Mouse (Mus musculus) frontal cortex, postnatal 36 days (tissue): ENCODE data around the gene Ppp1r3c.
"Not testable (repeated sequence)": the region's sequence is repeated elsewhere in the genome, so short reads cannot be mapped to it uniquely, and the experiment has no call there.

Experiments
- DNase-seq, 2 experiments: peaks; one replicate each; pipeline ENCODE4 v3.0.0; 2022; ENCODE audit warnings: low spot score in 2 of 2

Gene Ppp1r3c

DNA sequence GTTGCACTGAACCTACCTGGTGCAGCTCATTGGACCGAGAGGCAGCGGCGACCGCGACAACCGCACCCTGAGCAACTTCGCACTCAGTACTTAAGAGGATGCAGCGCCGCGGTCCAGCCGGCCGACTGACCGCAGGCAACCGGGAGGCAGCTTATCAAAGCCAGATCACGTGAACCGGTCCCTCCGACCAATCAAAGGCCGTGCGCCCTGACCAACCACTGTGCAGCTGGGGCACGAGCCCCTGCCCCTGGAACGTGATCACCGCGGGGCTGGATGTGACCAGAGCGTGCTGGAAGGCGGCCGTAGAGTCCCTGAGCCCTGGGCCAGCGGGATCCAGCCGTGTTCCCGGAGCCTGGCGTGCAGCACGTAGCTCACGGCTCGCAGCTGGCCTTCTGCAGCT, at the start of gene Ppp1r3c:
TSS of gene Ppp1r3c (minus strand) at position 117 of the 400 bp plus-strand sequence.
- peak; percentile 81 to 90 for DNase-seq

DNA sequence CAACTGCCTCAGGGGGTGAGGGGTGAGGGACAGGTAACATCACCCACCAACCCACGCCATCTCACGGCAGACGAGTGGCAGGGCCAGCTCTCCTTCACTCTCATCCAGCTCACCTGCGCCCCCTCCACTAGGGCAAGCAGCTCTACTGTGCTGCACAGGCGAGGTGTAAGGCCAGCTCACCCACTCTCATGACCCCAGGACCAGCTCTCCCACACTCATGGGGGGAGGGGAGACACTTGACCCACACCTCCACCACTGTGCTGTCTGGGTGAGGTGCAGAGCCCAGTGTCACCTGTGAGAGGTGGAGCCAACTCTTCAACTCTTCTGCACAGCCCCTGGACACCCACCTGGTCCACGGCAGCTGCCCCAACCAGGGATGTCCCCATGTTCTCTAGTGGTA, 46.7 kb upstream of the Ppp1r3c start:
- no peak for DNase-seq

DNA sequence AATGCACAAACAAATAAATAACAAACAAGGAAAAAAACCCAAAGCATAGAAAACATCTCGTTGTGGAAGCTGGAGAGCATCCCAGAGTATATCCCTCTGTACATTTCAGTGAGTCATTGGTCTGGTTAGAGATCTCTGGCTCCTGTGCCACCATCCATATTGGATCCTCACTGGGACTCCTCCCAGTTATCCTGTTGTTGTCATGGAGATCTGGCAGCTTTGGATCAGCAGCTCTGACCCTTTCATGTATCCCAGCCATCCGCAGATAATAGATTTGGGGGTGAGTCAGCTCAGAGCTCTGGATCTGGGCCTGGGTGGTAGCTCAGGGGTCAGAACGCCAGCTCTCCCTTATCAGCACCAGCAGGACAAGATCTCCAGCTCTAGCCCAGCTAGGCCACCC, 46.1 kb upstream of the Ppp1r3c start:
- no peak for DNase-seq

DNA sequence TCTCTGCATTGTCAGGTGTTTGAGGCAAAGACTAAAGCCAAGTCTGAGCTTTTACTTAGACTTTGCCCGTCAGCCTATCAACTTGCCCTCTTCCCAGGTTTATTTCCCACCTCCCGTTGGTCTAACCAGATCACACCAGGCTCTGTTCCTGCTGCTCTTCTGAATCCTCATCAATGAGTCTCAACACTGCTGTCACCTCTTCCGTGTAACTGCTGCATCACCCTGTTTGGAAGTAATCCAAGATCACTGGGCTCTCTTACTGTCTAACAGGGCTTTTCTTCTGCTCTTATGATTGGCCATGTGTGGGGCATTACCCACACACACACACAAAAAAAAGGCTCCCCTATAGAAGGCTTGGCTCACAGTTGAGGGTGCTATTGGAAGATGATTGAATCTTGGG, 45.5 kb upstream of the Ppp1r3c start:
- DNase-seq = no peak

DNA sequence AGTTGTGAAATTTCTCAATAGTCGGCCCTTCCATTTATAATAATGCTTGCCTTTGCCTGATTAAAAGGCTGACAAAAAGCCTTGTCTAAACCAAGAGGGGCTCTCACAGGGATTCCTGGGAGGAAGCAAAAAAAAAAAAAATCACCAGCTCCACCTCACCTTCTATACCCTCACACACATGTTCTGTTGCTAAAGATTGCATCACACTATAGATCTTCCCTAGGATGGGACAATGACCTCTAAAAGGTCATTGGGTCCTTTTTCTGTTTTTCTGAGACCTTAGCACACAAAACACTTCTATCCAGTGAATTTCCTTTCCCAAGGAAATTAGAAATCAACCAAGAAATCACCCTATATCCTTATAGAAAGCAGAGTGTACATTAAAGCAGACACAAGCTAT, 43.9 kb upstream of the Ppp1r3c start:
- no peak for DNase-seq

DNA sequence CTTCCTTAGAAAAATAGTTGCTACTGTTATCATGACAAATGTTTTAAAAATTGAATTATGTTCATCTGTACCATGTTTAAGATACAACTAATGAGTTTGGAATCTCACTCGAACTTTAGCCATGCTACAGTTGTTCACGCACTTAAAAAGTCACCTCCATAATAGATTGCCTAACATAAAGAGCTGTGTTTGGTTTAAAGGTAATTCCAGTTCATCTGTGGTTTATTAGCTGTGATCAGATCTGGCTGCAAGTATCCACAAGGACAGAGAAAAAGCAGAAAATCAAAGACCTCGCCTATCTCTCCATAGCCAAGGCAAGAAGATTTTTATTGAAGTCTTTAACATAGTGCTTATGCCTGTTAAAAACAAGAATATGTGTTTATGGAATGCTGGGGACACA, 43.3 kb upstream of the Ppp1r3c start:
- no peak for DNase-seq

DNA sequence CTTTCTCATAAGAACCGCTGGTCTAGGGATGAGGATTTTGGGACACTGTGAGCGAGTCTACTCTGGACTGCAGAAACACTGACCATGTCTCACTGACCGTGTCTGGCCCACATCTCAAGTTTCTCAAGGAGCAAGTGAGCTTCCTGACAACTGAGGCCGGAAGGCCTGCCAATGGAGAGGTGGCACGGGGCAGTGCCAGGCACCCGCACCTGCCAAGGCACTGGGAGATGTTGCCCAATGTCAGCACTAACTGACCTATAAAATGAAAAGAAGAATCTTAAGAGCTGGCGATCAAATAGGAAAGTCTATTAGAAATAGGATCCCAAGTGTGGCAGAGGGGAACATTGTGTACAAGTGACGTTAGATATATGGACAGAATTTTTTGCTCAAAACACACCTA, 39.1 kb upstream of the Ppp1r3c start:
- no peak for DNase-seq

DNA sequence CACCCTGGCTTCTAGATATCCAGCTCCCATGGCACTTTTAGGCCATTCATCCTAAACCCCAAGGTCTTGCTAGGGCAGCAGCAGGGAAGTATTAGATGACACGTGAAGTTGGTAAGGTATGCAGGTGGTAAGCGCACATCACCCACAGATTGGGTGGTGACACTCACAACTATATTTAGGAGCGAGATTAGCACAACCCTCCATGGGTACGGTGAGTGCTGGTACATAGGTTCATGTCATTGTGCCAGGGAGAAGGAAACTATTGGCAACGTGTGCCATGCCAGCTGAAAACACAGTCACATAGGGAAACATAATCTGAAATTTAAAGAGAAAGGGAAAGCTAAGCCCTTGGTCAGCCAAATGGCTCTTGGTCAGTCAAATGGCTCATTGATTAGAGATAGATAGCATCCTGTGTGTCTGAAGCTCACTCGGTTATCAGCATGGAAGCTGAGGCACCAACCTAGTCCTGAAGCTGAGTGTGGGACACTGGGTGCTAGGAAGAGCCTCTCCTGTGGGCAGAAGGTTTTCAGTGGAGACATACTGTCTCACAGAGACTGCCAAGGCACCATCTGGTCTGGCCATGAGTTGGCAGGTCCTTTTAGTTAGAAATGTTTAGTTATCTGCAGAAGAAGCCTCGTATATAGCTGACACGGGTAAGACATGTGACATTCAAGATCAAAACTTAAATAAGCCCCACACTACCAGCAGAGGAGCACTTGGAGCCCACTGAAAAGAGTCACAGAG, 37.4 kb upstream of the Ppp1r3c start:
- no peak for DNase-seq

DNA sequence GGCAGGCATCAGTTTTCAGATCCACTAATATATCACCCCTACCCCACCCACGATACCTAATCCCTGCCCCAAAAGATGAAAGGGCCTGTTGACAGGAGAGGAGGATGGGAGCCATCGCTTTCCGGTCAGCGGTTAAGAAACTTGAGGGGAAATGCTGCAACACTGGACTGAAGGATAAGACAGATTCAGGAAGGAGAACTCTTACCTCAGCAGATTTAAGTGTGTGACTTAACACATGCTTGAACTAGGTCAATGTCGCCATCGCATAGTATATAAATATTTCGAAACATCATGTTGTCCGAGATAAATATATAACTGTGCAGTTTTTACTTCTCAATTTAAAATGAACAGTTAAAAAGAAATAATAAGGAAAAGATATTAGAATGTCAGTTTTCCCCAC, 31.6 kb upstream of the Ppp1r3c start:
- DNase-seq = no peak

DNA sequence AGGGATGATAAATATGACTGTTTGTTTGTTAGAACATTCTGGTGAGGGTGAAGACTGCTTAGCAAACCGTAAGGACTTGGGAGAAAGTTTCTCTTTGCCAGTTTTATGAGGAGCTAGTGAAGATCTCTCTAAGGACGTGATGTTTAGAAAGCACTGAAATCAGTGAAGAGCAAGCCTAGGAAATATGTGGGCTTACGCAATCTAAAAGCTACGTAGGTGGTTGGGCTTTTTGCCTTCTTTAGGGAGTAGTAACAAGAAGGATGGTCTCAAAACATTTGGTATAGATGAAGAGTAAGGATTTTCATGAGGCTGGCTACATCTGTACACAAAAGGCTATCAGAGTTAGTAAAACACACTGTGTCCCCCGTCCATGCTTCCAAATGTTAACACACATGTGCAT, 28.0 kb upstream of the Ppp1r3c start:
- no peak for DNase-seq

DNA sequence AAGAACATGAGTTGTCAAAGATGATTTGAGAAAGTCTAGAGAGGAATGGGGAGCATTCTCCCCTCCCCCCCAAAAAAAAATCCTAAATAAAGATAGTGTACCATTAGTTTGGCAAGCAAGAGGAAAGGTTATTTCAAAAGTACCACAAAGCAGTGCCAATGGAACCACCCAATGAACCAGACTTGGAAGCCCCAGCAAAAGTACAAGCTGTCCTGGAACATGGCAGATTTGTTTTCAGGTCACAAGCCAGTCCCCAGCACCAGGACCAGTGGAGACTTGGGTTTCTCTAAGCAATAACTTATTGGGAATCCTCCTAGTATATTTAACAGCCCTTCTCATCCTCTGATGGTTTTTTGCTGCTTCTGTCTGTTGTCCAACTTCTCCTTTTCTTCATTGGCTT, 12.5 kb upstream of the Ppp1r3c start:
- no peak for DNase-seq

DNA sequence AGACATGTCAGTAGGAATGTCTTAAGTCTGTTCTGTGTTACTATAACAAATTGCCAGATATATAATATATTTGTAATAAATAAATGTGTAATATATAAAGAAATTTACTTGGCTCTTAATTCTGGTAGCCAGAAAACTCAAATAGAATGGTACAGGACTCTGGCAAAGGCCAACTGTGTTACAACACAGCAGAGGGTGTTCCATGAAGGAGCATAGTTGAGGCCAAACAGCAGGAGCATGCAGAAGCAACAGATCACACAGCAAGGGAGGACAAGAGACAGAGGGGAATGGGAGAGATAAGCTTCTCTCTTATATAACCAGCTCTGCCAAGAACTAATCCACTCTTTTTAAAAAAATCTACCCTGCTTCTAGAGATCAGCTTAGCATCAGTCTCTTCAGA, 5.9 kb upstream of the Ppp1r3c start:
- DNase-seq = no peak

DNA sequence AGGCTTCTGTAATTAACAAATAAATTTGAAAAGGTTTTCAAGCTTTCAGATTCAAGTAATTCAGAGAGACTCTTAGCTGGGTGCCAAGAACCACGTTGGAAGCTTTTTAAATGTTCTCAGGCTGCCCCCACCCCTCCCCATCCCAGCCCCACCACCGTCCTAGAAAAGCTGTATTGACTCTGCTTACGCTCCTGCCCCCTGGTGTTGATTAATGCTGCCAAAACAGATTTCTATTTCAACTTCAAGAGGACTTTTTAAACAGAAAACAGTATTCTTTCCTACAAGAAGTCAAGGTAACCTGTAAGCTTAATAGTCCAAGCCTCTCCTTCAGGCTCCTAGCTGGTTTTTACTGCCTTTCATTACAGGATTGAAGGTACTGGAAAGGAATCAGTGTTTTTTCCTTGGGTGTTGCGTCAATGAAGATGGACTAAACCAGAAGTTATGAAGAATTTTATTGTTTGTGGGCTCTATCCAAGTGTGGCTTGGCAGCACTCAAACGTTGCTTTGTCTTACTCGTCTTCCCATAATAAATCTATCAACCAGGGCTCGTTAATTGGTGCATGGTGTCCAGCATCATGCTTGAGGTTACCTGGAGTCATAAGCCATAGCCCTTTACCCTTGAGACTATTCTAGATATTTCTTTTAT, 3.2 kb upstream of the Ppp1r3c start:
- DNase-seq = no peak

DNA sequence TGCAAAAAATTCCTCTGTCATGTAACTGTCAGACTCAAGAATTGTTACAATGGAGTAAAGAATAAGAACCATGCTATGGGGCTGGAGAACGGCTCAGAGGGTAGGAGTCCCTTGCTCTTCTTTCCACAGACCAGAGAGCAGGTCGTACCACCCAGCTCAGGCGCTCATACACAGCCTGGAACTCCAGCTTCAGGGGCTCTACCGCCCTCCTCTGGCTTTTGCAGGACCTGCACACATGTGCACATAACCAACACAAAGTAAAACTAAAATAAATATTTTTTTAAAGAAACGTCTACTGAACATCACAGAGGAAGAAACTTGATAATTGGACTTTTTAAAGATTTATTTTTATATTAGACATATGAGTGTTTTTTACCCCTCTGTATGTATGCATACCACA, 1.6 kb upstream of the Ppp1r3c start:
- DNase-seq = no peak

DNA sequence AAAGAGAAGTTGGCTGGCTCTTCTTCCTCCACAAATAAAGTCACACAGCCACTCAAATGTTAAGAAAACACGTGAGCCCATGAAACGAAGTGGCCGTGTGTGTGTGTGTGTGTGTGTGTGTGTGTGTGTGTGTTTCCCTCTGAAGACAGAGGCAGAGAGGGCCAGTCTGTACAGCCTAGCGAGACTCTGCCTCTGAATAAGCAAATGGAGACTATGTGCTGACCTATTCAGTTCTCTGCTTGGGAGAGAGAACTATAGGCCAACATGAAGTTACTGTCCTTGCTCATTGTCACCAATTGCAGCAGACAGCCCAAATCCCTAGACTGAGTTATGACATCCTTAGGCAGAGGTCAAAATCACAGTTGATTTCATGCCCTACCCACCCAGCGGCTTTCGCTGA, 634 bp upstream of the Ppp1r3c start:
- DNase-seq = no peak

DNA sequence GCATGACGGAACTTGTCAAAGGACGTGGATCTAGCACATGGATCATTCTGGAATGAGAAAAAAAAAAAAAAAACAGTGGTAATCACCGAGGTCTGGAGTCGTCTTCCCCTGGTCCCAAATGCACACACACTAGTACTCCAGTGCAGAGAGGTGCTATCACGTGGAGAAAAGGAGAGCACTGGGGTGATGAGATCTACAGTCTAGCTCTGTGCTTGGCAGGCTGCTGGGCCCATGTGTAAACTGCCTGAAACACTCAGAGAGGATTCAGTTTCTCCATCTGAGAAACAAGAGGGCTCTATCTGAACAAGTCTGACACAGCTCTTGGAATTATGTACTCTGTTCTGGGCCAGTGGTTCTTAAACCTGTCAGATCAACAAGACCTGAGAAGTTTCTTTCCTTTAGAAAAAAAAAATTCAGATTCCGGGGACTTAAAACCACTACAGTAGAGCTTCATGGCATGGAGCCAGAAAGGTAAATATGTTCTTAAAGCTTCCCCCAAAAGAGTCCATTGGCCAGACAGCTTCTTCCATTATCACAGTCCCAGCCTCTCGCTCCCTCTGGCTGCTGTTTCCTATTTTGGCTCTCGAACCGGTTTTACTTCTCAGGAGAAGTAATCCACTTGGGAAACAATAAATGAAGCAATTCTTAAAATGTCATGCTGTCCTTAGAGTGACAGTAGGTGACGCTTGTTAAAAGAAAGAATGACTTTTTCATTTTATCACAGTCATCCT, 2.0 kb downstream of the Ppp1r3c start:
- DNase-seq = no peak

DNA sequence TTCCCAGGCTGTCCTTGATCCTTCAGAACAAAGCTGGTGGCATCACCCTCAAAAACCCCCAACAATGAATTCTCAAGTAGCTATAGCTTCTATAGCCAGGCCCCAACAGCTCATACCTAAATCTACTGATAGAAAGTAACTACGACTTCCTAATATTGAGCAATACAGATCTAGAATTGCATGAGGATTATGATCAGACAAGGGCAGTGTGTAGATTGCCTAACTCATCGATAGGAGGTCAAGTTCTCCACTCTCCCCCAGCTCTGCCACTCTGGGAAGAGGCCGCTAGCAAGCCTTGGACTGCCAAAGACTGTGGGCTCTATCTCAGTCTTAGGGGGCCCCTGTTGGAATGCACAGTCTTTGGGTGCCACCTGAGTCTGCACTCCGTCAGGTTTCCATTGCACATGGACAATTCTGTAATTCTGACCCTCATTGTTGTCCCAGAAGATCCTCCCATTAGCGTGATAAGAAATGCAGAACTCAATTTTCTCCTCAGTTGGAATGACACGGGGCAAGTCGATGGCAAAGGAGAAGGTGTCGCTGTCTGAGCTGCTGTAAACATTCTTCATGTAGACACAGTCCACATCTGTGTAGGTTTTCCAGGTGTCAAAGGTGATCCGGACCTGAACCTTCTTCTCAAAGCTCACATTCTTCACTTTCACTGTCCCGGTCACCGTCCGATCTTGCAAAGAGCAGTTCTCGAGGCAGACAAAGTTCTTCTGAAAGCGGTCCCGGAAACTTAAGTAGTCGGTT, 3.1 kb downstream of the Ppp1r3c start:
- DNase-seq = no peak

DNA sequence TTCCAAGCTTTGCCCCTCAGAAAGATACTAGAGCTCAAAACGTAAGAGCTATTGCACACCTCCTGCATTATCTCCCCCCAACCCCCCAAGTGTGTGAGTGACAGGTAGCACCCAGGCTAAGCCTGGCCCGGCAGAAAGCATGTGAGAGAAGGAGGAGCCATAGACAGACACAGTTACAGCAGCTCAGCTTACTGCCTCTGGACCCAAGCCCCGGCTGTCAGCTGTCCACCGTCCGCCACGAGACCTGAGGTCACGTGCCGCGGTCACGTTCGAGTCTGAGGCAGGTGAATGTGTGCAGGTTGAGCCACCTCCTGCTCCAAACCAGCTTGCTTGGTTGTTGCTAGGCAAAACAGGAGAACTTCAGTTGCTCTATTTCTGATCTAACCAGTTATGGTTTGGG, 5.1 kb downstream of the Ppp1r3c start:
- no peak for DNase-seq

DNA sequence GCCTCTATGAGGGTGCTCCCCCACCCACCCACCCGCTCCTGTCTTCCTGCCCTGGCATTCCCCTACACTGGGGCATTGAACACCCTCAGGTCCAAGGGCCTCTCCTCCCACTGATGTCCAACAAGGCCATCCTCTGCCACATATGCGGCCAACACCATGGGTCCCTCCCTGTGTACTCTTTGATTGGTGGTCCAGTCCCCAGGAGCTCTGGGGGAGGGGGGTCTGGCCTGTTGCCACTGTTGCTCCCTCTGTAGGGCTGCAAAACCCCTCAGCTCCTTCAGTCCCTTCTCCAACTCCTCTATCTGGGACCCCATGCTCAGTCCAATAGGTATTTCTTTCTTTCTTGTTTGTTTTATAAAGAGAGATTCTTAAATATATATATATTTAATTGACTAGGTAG, 6.0 kb downstream of the Ppp1r3c start:
- not testable (repeated sequence) for DNase-seq

DNA sequence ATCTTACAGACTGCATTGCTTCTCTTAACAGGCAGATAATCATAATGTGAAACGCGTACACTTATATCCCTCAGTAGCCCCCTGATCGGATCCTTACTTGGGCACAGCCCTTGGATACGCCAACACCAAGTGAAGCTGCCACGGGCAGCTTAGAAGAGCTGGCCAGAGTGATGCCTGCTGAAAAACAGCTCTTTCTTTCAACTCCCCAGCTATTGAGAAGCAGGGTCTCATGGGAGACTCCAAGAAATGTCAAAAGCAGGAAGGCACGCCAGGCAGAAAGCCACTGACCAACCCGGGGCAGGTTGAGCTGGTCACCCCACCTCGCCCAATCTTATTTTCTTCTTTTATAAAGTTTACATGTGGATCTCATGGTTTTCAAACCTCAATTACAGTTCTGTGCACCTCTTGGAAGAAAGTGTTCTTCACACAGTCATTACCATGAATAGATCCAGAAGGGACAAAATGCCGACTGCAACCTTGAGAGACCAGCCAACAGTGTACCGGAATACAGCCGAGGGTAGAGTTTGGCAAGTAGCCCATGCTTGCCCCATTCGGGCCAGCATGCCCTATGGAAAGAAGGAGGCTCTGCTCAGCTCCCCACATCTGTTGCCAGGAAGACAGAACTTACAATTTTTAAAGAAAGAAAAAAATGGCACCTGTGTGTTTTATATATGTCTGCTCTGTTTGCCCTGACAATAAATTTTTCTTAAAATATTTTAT, 7.6 kb downstream of the Ppp1r3c start:
- DNase-seq = no peak

DNA sequence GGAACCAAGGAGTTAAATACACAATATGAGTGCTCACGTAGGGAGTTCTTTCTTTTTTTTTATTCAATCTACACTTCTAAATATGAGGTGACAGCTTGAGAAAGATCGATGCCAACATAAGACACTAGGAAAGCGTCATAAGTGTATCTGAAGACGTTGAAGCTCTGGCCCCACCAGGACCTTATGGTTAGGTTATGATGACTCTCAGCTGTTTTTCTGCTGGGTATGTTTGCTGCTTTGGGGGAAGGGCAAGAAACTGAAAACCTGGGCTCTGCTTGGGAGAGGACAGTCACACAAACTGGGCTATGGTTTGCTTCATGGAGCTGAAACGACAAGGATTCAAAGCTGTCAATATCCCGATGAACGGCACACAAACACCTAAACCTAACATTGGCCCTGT, 11.5 kb downstream of the Ppp1r3c start:
- no peak for DNase-seq

DNA sequence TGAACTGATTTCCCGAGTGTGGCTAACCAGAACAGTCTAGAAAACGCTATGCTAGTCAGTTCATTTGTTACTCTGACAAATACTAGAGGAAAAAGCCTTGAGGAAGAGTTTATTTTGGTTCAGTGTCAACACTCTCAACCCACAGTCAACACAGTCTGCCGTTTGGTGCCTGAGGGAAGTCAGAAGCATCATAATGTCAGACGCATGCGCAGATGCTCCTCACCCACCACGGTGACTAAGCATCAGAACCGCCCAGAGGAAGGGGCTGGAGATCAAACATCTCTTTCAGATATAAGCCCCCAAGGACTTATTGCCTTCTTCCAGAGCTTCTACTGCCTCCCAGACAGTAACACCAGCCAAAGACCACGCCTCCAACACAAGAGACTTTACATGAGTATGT, 15.3 kb downstream of the Ppp1r3c start:
- peak in 1 of 2 experiments; percentile 28 for DNase-seq
